Mouse (Mus musculus) megakaryocyte progenitor cell, adult 5-6 weeks (primary cell): ENCODE results near the gene Gnpat. TPM values are rescaled to one million over a fixed set of nuclear protein-coding genes. Genes with fewer than 3 reads are reported as not detected.

Experiments used
- ATAC-seq: replicated peaks from 2 replicates; pipeline ENCODE4 v1.8.0; 2016; ENCODE audit warnings: mild to moderate bottlenecking, moderate TSS enrichment, inconsistent platforms; ENCODE audit not compliant: poor library complexity
- total RNA-seq, 2 experiments: library from RNA; stranded (forward) in 1 of 2; stranded (reverse) in 1 of 2; fragments of 157-497, 149-512 nt in 1 of 2; fragments of 200-1000 nt in 1 of 2; gene quantifications; 2 replicates each; pipeline versions ENCODE4 v1.2.3 to v1.2.4; 2015 to 2017

The Gnpat gene
- total RNA-seq, 2 experiments from 2014 or later = 103 to 116 TPM

DNA sequence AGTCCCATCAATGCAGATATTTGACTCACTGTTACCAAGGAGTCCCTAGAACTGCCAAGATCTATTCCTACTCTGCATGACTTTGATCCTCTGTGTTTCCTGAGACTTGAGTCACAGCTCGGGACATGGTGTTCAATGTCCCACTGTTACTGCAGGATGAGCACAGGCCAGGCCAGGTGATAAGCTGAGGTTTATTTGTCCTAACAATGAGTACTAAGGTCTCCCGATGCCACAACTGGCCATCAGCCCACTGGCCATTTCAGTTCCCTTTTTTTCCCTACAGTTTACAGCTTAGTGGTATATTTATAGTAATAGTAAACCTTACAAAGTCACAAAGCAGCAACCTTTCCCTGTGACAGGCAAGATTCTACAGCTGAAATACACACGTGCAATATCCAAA, 69.6 kb downstream of the Gnpat start:
- ATAC-seq = no peak

DNA sequence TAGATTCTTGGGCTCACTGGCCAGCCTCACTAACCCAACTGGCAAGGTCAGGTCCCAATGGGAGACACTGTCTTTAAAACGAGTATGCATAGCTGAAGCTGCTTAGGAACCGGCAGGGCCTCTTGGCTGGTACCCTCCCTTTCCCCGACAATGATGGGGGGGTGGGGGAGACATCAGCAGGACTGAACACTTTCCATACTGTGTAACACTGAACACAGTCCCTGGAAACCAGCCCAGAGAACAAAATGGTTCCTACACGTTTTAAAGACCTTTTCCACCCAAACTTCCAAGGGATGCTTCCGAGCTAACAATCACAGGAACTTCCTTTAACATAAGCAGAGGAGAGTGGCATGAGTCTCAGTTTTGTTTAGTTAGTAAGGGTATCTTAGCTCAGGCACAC, 72.3 kb downstream of the Gnpat start:
- no peak for ATAC-seq

DNA sequence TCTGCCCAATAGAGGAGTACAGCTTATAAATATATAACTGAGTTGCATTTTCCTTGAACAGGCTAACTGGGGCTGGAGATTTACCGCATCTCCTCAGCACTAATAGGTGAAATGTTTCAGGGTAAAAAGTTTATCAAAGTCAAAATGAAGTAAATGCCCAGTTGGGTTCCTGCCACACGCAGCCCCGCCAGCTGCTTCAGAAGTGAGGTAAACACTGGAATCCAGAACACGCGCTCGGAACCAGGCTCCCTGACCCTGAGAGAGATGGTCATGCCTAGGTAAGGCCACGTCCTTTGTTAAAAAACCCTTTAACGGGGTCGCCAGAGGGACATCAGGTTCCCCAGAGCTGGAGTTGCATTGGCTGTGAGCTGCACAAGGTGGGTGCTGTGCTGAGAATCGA, 73.9 kb downstream of the Gnpat start:
- ATAC-seq = no peak

- ATAC-seq = no peak
These were observed 74.5 kb downstream of the Gnpat start for GRCm38 (mm10) chr8:124937293-124937692.

Other genes with a start within 250 kb of the Gnpat start
- gene 2310022B05Rik, start 199.7 kb upstream of the Gnpat start, total RNA-seq (2015) = 6.3 and 7.0 TPM in 2 replicates
- gene 2310022B05Rik, start 199.7 kb upstream of the Gnpat start, total RNA-seq (2017) = 3.0 and 3.1 TPM in 2 replicates
- 49.9 and 51.7 TPM in 2 replicates for gene Ttc13, start 141.1 kb upstream of the Gnpat start, total RNA-seq (2015)
- 52.1 and 52.3 TPM in 2 replicates for gene Ttc13, start 141.1 kb upstream of the Gnpat start, total RNA-seq (2017)
- gene Arv1, start 140.9 kb upstream of the Gnpat start, total RNA-seq (2015) = 10.1 and 13.3 TPM in 2 replicates
- 4.0 and 5.8 TPM in 2 replicates for gene Arv1, start 140.9 kb upstream of the Gnpat start, total RNA-seq (2017)
- gene Fam89a, start 111.2 kb upstream of the Gnpat start, total RNA-seq (2015) = not detected in 2 replicates
- not detected in 2 replicates for gene Fam89a, start 111.2 kb upstream of the Gnpat start, total RNA-seq (2017)
- gene Trim67, start 69.9 kb upstream of the Gnpat start, total RNA-seq (2015) = not detected in 2 replicates
- 0.07 TPM in 1 of 2 replicates, not detected in the other for gene Trim67, start 69.9 kb upstream of the Gnpat start, total RNA-seq (2017)
- 29.7 and 35.7 TPM in 2 replicates for gene 2810004N23Rik, start 87 bp downstream of the Gnpat start, total RNA-seq (2015)
- gene 2810004N23Rik, start 87 bp downstream of the Gnpat start, total RNA-seq (2017) = 68.5 and 72.1 TPM in 2 replicates
- 7.9 and 8.7 TPM in 2 replicates for gene Exoc8, start 34.7 kb downstream of the Gnpat start, total RNA-seq (2015)
- gene Exoc8, start 34.7 kb downstream of the Gnpat start, total RNA-seq (2017) = 12.8 and 17.7 TPM in 2 replicates
- gene Sprtn, start 34.9 kb downstream of the Gnpat start, total RNA-seq (2015) = 15.7 and 19.1 TPM in 2 replicates
- 19.6 and 25.5 TPM in 2 replicates for gene Sprtn, start 34.9 kb downstream of the Gnpat start, total RNA-seq (2017)
- 30.2 and 32.0 TPM in 2 replicates for gene Egln1, start 86.3 kb downstream of the Gnpat start, total RNA-seq (2015)
- gene Egln1, start 86.3 kb downstream of the Gnpat start, total RNA-seq (2017) = 21.9 and 25.0 TPM in 2 replicates
- 52.7 and 57.6 TPM in 2 replicates for gene Tsnax, start 150.0 kb downstream of the Gnpat start, total RNA-seq (2015)
- 71.7 and 88.4 TPM in 2 replicates for gene Tsnax, start 150.0 kb downstream of the Gnpat start, total RNA-seq (2017)
- gene Disc1, start 191.2 kb downstream of the Gnpat start, total RNA-seq (2015) = 1.0 and 1.2 TPM in 2 replicates
- gene Disc1, start 191.2 kb downstream of the Gnpat start, total RNA-seq (2017) = 1.1 and 1.4 TPM in 2 replicates